Mouse (Mus musculus) urinary bladder, postnatal 36 days (tissue): Measurements from ENCODE around the gene Rtkn2.
A peak's percentile ranks its signal among the peaks of the same experiment; 100 is the strongest.

Source experiments
- DNase-seq, 2 experiments: peaks; one replicate each; pipeline ENCODE4 v3.0.0; 2022; ENCODE audit warnings: low spot score in 2 of 2, mixed read lengths in 1 of 2

The Rtkn2 gene

GRCm38 (mm10) chr10:67979401-67980157 is at the start of gene Rtkn2:
Gene Rtkn2 (plus strand): TSS chr10:67979570.
- peak; percentile 79 to 84 for DNase-seq

DNA sequence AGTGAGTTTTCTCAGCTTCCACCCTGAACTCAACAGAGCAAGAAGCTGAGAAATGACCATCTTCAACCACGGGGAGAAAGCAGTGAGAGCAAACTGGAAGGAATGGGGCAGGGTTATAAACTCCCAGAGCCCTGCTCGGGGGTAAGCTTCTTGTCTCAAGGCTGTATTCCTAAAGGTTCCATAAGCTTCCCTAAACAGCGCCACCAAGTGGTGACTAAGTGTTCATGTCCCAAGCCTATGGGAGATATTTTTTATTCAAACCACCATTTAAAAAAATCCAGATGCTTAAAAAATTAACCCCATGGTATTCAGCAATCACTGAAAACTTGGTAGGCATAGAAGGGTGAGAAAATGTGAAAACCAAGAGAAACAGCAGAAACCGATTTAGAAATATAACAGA is 48.0 kb upstream of the Rtkn2 start:
- no peak for DNase-seq

DNA sequence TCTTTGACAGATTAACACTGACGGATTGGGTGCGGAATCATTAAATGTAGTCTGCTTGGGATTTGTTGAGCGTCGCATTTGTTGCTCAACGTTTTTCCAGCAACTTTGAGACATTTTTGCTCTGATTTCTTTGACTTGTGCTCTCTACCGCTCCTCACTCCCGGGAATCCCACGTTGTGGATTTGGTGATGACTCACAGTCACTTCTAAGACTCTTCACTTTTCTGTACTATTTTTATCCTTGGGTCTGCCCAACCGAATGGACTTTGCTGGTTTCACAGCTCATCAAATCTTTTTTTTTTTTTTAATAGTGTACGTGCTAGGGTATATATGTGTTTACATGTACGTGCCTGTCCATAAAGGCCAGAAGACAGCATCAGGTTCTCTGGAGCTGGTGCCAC is 46.6 kb upstream of the Rtkn2 start:
- DNase-seq = no peak

DNA sequence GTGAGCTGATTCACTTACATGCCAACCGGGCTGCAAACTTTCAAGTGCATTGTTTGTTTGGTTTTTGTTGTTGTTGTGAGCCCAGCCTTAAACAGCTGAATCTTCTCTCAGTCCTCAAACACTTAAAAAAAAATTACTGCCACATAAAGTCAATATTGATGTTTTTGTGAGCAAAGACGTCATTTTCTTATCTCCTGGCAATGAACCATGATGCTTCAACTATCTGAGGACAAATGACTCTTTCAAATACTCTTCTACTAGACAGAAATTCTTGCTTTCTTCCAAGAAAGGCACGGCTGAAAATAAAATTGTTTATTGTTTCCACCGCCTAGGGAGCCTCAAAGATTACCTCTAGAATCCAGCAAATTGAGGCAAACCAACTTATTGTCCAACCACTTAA is 42.4 kb upstream of the Rtkn2 start:
- DNase-seq = no peak

DNA sequence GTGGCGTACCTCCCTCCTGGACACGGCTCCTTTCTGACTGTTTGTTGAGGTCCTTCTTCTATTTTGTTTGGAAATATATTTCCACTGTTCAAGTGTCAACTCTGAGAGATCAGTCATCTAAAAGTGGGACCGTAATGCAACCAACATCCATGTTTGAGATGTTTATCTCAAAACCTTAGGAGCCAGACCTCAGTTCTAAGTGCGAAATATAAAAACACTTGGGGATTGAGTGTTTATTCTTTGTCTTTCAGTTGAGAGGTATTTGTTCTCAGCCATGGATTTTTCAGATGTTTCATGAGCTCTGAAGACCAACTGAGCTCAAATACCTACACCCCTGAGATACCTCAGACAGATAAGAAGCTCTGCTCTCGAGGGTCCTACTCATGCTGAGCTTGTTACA is 41.6 kb upstream of the Rtkn2 start:
- DNase-seq = no peak

- DNase-seq = no peak
Measured at GRCm38 (mm10) chr10:67939546-67939945, 39.8 kb upstream of the Rtkn2 start.

DNA sequence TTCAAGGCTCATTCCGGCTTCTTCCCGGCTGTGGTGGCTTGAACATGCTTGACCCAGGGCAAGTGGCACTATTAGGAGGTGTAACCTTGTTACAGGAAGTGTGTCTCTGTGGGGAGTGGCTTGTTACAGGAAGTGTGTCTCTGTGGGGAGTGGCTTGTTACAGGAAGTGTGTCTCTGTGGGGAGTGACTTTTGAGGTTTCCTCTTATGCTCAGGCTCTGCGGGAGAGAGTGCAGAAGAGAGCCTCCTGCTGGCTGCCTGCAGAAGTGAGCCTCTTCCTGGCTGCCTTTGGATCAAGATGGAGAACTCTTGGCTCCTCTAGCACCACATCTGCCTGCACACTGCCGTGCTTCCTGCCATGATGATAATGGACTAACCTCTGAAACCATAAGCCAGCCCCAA is 35.9 kb upstream of the Rtkn2 start:
- no peak for DNase-seq

GRCm38 (mm10) chr10:67950059-67950748 is 29.2 kb upstream of the Rtkn2 start:
- DNase-seq = no peak

DNA sequence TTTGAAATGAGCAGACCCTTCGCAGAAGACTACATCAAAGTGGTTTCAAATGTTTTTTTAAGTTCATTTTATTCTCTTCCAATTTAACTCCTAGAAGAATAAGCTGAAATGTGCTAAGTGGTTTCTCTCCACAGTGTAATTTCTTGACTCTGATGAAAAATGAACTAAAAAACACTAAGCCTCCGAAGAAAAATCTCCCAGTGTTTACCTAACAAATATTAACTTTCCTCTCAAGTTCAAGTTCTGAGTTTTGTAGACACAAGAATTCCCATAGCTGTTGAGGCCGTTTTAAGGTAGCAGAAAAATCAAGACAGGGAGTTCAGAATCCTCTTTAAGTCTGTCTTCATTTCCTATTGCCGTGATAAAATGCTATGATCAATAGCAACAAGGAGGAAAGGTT is 27.7 kb upstream of the Rtkn2 start:
- DNase-seq = no peak

GRCm38 (mm10) chr10:67955982-67956381 is 23.4 kb upstream of the Rtkn2 start:
- no peak for DNase-seq

- no peak for DNase-seq
Measured at GRCm38 (mm10) chr10:67959982-67960381, 19.4 kb upstream of the Rtkn2 start.

- no peak for DNase-seq
Measured at GRCm38 (mm10) chr10:67962496-67962895, 16.9 kb upstream of the Rtkn2 start.

DNA sequence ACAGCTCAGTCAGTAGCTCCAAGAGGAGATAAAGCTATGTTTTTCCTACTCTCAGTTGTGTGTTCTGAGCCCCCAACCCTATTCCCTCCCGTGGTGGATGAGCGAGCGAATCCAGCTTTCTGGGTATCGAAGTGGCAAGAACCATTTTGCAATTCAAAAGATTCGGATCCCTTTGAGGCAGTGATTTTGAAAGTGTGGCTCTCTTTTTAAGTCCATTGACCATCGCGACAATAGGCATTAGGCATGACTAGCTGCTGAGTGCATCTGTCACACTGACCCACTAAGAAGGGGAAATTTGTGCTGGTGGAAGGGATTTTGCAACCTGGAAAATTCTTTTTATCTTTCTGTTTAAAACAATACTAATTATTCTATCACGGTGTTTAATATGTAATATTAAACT is 15.3 kb upstream of the Rtkn2 start:
- no peak for DNase-seq

DNA sequence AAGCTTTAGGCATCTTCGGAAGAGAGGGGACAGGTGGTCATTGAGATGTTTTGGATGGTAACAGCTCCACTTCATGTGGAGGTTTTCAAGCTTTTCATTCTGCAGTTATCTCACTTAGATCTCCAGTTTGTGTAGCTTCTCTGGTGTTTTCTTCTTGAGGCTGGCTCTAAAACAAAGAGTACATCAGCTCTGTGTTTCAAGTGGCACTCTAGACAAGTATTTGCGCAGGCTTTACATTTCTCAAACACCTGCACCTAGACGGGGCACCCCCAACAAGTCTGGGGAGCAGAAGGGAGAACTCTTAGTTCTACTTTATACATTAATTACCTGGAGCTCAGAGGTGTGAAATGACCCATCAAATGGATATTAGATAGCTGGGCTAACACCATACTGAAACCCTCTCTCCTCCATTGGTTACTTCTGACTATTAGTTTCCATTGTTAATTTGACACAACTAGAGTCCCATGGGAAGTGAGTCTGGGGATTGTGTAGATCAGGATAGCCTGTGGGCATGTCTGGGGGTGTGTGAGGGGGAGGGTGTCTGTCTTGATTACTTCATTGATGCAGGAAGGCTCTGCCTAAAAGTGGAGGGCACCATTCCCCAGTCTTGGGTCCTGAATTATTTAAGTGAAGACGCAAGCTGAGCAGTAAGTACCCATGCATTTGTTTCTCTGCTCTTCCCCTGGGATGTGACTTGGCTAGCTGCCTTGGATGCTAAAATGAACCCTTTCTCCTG is 14.0 kb upstream of the Rtkn2 start:
- DNase-seq = no peak

GRCm38 (mm10) chr10:67966102-67966501 is 13.3 kb upstream of the Rtkn2 start:
- no peak for DNase-seq

- no peak for DNase-seq
Measured at GRCm38 (mm10) chr10:67966983-67967382, 12.4 kb upstream of the Rtkn2 start.

DNA sequence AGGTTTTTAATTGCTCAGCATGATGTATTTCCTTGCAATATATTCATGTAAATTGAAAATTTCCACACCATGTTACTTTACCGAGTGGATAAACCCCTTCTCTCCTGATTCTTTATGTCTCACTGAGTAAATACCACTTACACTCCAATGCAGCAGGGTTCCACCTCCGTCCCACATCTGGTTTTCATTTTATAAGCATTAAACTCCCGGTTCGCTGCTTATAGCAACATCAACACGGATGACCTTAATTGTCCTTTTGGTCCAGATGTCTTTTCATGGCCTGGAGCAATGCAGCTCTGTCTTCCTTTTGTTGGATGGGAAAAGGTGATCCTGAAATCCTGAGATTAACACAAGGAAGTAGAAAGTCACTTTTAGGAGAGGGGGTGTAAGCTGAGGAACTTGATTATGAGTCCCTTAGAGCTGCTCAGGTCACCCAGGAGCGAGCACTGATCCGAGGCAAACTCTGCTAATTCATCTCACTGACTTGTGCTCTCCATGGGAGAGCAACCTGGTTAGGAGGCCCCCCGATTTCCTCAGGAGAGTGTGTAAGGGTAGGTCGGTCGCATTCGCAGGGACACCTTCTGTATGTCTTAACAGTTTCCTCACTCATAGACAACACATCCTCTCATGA is 8.1 kb upstream of the Rtkn2 start:
- DNase-seq = no peak

DNA sequence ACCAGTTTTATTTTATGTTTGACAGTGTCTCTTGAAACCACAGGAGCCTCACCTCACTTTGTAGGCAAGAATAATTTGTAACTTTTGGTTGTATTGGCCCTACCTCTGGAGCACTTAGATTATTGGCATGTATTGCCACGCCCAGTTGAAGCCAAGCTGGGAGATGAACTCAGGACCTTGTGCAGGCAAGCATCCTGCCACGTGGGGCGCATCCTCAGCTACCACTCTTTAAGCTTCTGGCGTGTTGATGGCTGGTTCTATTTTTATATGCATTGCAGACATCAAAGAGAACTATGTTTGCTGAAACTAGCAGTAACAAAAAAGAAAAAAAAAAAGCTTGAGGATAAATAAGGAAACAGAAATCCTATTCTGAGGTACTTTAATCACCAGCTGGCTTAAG is 2.1 kb upstream of the Rtkn2 start:
- DNase-seq = no peak

- no peak for DNase-seq
Measured at GRCm38 (mm10) chr10:67983776-67984175, 4.4 kb downstream of the Rtkn2 start.

DNA sequence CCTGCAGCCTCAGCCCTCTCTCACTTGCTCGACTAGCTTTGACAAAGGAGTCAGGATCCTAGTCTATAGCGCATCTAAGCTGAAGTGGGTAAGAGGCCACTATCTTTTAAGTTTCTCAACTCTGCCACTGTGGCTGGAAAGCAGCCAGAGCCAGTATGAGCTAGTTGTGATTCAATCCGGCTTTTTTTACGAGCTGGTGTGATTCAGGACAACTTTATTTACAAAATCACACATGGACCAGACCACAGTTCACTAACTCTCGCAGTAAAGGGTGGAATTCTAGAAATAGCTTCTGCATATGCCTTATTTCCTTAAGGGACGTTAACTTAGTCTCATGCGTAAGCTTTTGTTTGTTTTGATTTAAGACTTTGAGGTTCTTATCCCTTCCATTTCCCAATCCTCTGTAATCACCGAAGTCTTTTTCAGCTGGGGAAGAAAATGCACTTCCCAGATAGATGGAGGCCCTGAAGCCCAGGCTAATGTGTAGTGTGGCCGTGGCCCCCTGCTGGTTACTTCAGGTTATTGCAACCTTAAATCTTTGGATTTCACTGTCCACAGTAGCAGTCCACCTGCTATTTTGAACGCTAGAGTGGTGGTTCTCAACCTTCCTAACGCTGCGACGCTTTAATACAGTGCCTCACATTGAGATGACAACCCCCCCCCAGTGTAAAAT is 5.0 kb downstream of the Rtkn2 start:
- DNase-seq = peak in 1 of 2 experiments; percentile 47

DNA sequence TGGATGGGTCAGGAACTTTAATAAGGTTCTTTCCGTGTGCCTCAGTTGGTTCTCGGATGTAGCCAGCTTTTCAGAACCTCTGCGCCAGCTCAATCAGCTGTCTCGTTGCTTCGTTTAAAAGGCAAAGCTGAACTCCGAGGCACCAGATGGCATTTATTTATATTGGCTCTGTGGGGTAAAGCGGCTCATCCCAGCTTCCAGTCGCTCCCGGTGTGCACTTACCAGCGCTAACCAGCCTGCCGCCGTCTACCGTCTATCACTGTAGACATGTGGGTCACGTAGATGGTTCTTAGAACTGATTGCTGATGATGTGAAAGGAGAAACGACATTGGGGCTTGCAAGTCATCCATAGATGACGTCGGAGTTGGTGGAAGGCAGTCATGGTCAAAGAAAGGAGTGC is 5.7 kb downstream of the Rtkn2 start:
- no peak for DNase-seq

DNA sequence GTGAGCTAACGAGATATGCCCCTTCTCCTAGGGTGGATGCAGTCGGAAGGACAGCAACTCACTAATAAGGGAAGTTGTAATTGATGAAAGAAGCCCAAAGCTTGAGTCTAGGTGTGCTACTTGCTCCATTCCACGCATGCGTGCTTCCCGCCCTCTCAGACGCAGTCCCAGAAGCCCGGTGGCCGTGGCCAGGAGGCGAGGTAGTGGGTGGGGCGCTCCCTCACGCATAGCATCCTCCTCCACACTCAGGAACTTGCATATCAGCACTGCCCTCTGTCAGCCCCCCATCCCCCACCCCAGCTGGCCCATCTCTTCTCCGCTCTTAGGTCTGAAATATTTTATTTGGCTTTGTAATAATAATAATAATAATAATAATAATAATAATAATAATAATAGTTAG is 16.0 kb downstream of the Rtkn2 start:
- no peak for DNase-seq
